Mouse (Mus musculus) G1E (cell line): Measurements from ENCODE around the gene Xntrpc. TPM values are rescaled to one million over a fixed set of nuclear protein-coding genes. Genes with fewer than 3 reads are reported as not detected.

ENCODE experiments used
- ATAC-seq: 2 replicates; pipeline ENCODE4 v1.8.0; 2016; ENCODE audit warnings: mild to moderate bottlenecking; ENCODE audit not compliant: insufficient number of reproducible peaks, poor library complexity, low FRiP score, severe bottlenecking; ENCODE audit errors: extremely low read depth
- DNase-seq: peaks from one replicate; pipeline ENCODE4 v3.0.0; 2012; ENCODE audit warnings: low spot score
- H3K27me3 ChIP-seq: 2 replicates; pipeline ENCODE4 v1.6.1; 2012; ENCODE audit warnings: mild to moderate bottlenecking, low read length, inconsistent platforms; ENCODE audit not compliant: insufficient read depth
- H3K36me3 ChIP-seq: replicated peaks from 2 replicates; pipeline ENCODE3; 2012; ENCODE audit warnings: mild to moderate bottlenecking, inconsistent platforms
- H3K4me1 ChIP-seq: 2 replicates; pipeline ENCODE4 v1.6.1; 2012; ENCODE audit warnings: low read depth, low read length, inconsistent platforms, mixed read lengths; ENCODE audit not compliant: insufficient read depth
- H3K4me3 ChIP-seq: 2 replicates; pipeline ENCODE4 v1.5.1; 2012; ENCODE audit warnings: low read depth, mild to moderate bottlenecking, inconsistent platforms, low read length, moderate library complexity, mixed read lengths
- H3K9me3 ChIP-seq: replicated peaks from 2 replicates; pipeline ENCODE4 v1.6.1; 2012; ENCODE audit warnings: inconsistent platforms
- CTCF ChIP-seq: IDR thresholded peaks from 2 replicates; pipeline ENCODE4 v1.5.1; 2012; ENCODE audit warnings: low read depth, low read length, inconsistent platforms, mixed read lengths
- GATA1 ChIP-seq: IDR thresholded peaks from 2 replicates; pipeline ENCODE4 v1.6.1; 2012; ENCODE audit warnings: borderline replicate concordance, low read length, inconsistent platforms, mixed read lengths
- GATA2 ChIP-seq: IDR thresholded peaks from 2 replicates; pipeline ENCODE4 v1.6.1; 2012; ENCODE audit warnings: low read depth, low read length, inconsistent platforms, borderline replicate concordance
- POLR2AphosphoS5 ChIP-seq: IDR thresholded peaks from 2 replicates; pipeline ENCODE4 v1.6.1; 2012; ENCODE audit warnings: low read depth, low read length, inconsistent platforms; ENCODE audit not compliant: insufficient replicate concordance
- TAL1 ChIP-seq: conservative IDR thresholded peaks from 2 replicates; pipeline ENCODE4 v1.6.1; 2012; ENCODE audit warnings: low read depth, low read length, inconsistent platforms, mixed read lengths
- polyA plus RNA-seq: library from polyadenylated mRNA; stranded (reverse); fragments of >175 nt; gene quantifications from 2 replicates; pipeline ENCODE4 v1.2.3, GENCODE M21; 2012
- total RNA-seq, 2 experiments: library from RNA; stranded (forward) in 1 of 2; stranded (reverse) in 1 of 2; fragments of 200-1000 nt in 1 of 2; fragments of >200 nt in 1 of 2; fragmentation: Nextera tagmentation in 1 of 2; gene quantifications; 2 replicates each; pipeline ENCODE4 v1.2.3; 2014 to 2017

The Xntrpc gene
- total and polyA plus RNA-seq, 3 experiments = 0.21 to 1.4 (median 0.44) TPM

- no peaks in the 10 kb centered on the region; the same call in 1 of the 2 replicates for H3K4me1 ChIP-seq
- ATAC-seq = no peak
- no peaks in the 10 kb centered on the region for H3K9me3 ChIP-seq
- H3K4me3 ChIP-seq = no peak overlapping the region
- H3K27me3 ChIP-seq = peaks cover 5% of the 10 kb centered on the region; the same call in 1 of the 2 replicates
- H3K36me3 ChIP-seq = peaks cover 72% of the 10 kb centered on the region
- TF ChIP-seq GATA1 (no peak), CTCF (no peak), TAL1 (no peak), GATA2 (no peak), POLR2AphosphoS5 (no peak)
- no peak for DNase-seq
Observed at GRCm38 (mm10) chr7:102120326-102120725, 54.8 kb downstream of the Xntrpc start.

- no peaks in the 10 kb centered on the region for H3K9me3 ChIP-seq
- DNase-seq (no peak), ATAC-seq (no peak)
- TF ChIP-seq TAL1 (no peak), POLR2AphosphoS5 (no peak), CTCF (no peak), GATA1 (no peak), GATA2 (no peak)
- no peaks in the 10 kb centered on the region for H3K4me1 ChIP-seq
- peaks cover 89% of the 10 kb centered on the region for H3K36me3 ChIP-seq
- no peaks in the 10 kb centered on the region for H3K27me3 ChIP-seq
- no peak overlapping the region for H3K4me3 ChIP-seq
Observed at GRCm38 (mm10) chr7:102132395-102132794, 66.9 kb downstream of the Xntrpc start.

GRCm38 (mm10) chr7:102137464-102137863 is 72.0 kb downstream of the Xntrpc start:
- H3K9me3 ChIP-seq = no peaks in the 10 kb centered on the region
- peaks cover 93% of the 10 kb centered on the region for H3K36me3 ChIP-seq
- ATAC-seq (no peak), DNase-seq (no peak)
- TF ChIP-seq GATA1 (no peak), CTCF (peak; percentile 52), TAL1 (no peak), GATA2 (no peak), POLR2AphosphoS5 (no peak)
- H3K4me3 ChIP-seq = no peak overlapping the region
- no peaks in the 10 kb centered on the region for H3K27me3 ChIP-seq
- no peaks in the 10 kb centered on the region for H3K4me1 ChIP-seq

GRCm38 (mm10) chr7:102137898-102138297 is 72.4 kb downstream of the Xntrpc start:
- ATAC-seq = no peak
- no peak for DNase-seq
- Histone ChIP-seq H3K4me1 (no peaks in the 10 kb centered on the region), H3K27me3 (no peaks in the 10 kb centered on the region), H3K36me3 (peaks cover 92% of the 10 kb centered on the region), H3K9me3 (no peaks in the 10 kb centered on the region), H3K4me3 (no peak overlapping the region)
- TF ChIP-seq POLR2AphosphoS5 (no peak), TAL1 (no peak), GATA1 (no peak), CTCF (no peak), GATA2 (no peak)

Other genes with a start within 250 kb of the Xntrpc start
- gene Phox2a, start 247.4 kb upstream of the Xntrpc start, total RNA-seq (2014; fragmentation: Nextera tagmentation) = not detected in 2 replicates
- gene Phox2a, start 247.4 kb upstream of the Xntrpc start, total RNA-seq (2017) = 0.27 TPM in 1 of 2 replicates, not detected in the other
- not detected in 2 replicates for gene Phox2a, start 247.4 kb upstream of the Xntrpc start, polyA plus RNA-seq
- gene Inppl1, start 227.5 kb upstream of the Xntrpc start, total RNA-seq (2014; fragmentation: Nextera tagmentation) = 31.6 and 55.6 TPM in 2 replicates
- gene Inppl1, start 227.5 kb upstream of the Xntrpc start, total RNA-seq (2017) = 41.0 and 43.2 TPM in 2 replicates
- gene Inppl1, start 227.5 kb upstream of the Xntrpc start, polyA plus RNA-seq = 54.1 and 62.2 TPM in 2 replicates
- gene Folr2, start 208.5 kb upstream of the Xntrpc start, total RNA-seq (2014; fragmentation: Nextera tagmentation) = not detected in 2 replicates
- not detected in 2 replicates for gene Folr2, start 208.5 kb upstream of the Xntrpc start, total RNA-seq (2017)
- not detected in 2 replicates for gene Folr2, start 208.5 kb upstream of the Xntrpc start, polyA plus RNA-seq
- 55.6 and 63.3 TPM in 2 replicates for gene Anapc15, start 202.0 kb upstream of the Xntrpc start, total RNA-seq (2014; fragmentation: Nextera tagmentation)
- 113 and 128 TPM in 2 replicates for gene Anapc15, start 202.0 kb upstream of the Xntrpc start, total RNA-seq (2017)
- gene Anapc15, start 202.0 kb upstream of the Xntrpc start, polyA plus RNA-seq = 20.2 and 20.5 TPM in 2 replicates
- gene Folr1, start 194.9 kb upstream of the Xntrpc start, total RNA-seq (2014; fragmentation: Nextera tagmentation) = not detected in 2 replicates
- gene Folr1, start 194.9 kb upstream of the Xntrpc start, total RNA-seq (2017) = 0.22 and 0.64 TPM in 2 replicates
- gene Folr1, start 194.9 kb upstream of the Xntrpc start, polyA plus RNA-seq = not detected in 2 replicates
- gene Lamtor1, start 159.8 kb upstream of the Xntrpc start, total RNA-seq (2014; fragmentation: Nextera tagmentation) = 96.2 and 96.5 TPM in 2 replicates
- 145 and 146 TPM in 2 replicates for gene Lamtor1, start 159.8 kb upstream of the Xntrpc start, total RNA-seq (2017)
- gene Lamtor1, start 159.8 kb upstream of the Xntrpc start, polyA plus RNA-seq = 136 and 153 TPM in 2 replicates
- gene Tomt, start 159.4 kb upstream of the Xntrpc start, total RNA-seq (2014; fragmentation: Nextera tagmentation) = not detected in 2 replicates
- gene Tomt, start 159.4 kb upstream of the Xntrpc start, total RNA-seq (2017) = 0.22 and 0.23 TPM in 2 replicates
- gene Tomt, start 159.4 kb upstream of the Xntrpc start, polyA plus RNA-seq = 0.01 TPM in 1 of 2 replicates, not detected in the other
- 12.4 and 17.7 TPM in 2 replicates for gene Lrrc51, start 131.8 kb upstream of the Xntrpc start, total RNA-seq (2014; fragmentation: Nextera tagmentation)
- 2.9 and 4.1 TPM in 2 replicates for gene Lrrc51, start 131.8 kb upstream of the Xntrpc start, total RNA-seq (2017)
- 0.53 and 0.65 TPM in 2 replicates for gene Lrrc51, start 131.8 kb upstream of the Xntrpc start, polyA plus RNA-seq
- gene Numa1, start 131.6 kb upstream of the Xntrpc start, total RNA-seq (2014; fragmentation: Nextera tagmentation) = 134 and 189 TPM in 2 replicates
- 120 and 125 TPM in 2 replicates for gene Numa1, start 131.6 kb upstream of the Xntrpc start, total RNA-seq (2017)
- 106 and 112 TPM in 2 replicates for gene Numa1, start 131.6 kb upstream of the Xntrpc start, polyA plus RNA-seq
- gene Il18bp, start 47.0 kb upstream of the Xntrpc start, total RNA-seq (2014; fragmentation: Nextera tagmentation) = 4.2 and 6.5 TPM in 2 replicates
- 2.5 and 2.7 TPM in 2 replicates for gene Il18bp, start 47.0 kb upstream of the Xntrpc start, total RNA-seq (2017)
- gene Il18bp, start 47.0 kb upstream of the Xntrpc start, polyA plus RNA-seq = 1.8 TPM in 2 replicates
- gene Rnf121, start 244 bp upstream of the Xntrpc start, total RNA-seq (2014; fragmentation: Nextera tagmentation) = 8.6 and 11.8 TPM in 2 replicates
- gene Rnf121, start 244 bp upstream of the Xntrpc start, total RNA-seq (2017) = 10.9 and 11.4 TPM in 2 replicates
- 1.7 and 2.7 TPM in 2 replicates for gene Rnf121, start 244 bp upstream of the Xntrpc start, polyA plus RNA-seq
- 29.5 and 45.5 TPM in 2 replicates for gene Xndc1, start 202 bp upstream of the Xntrpc start, total RNA-seq (2014; fragmentation: Nextera tagmentation)
- 35.4 and 39.4 TPM in 2 replicates for gene Xndc1, start 202 bp upstream of the Xntrpc start, total RNA-seq (2017)
- 25.0 and 29.7 TPM in 2 replicates for gene Xndc1, start 202 bp upstream of the Xntrpc start, polyA plus RNA-seq
- 0.45 TPM in 1 of 2 replicates, not detected in the other for gene Trpc2, start 17.4 kb downstream of the Xntrpc start, total RNA-seq (2014; fragmentation: Nextera tagmentation)
- not detected in 2 replicates for gene Trpc2, start 17.4 kb downstream of the Xntrpc start, total RNA-seq (2017)
- gene Trpc2, start 17.4 kb downstream of the Xntrpc start, polyA plus RNA-seq = not detected in 2 replicates
- gene Art1, start 36.0 kb downstream of the Xntrpc start, total RNA-seq (2014; fragmentation: Nextera tagmentation) = not detected in 2 replicates
- gene Art1, start 36.0 kb downstream of the Xntrpc start, total RNA-seq (2017) = 0.22 TPM in 1 of 2 replicates, not detected in the other
- gene Art1, start 36.0 kb downstream of the Xntrpc start, polyA plus RNA-seq = not detected in 2 replicates
- not detected in 2 replicates for gene Art5, start 43.8 kb downstream of the Xntrpc start, total RNA-seq (2014; fragmentation: Nextera tagmentation)
- 0.16 TPM in 1 of 2 replicates, not detected in the other for gene Art5, start 43.8 kb downstream of the Xntrpc start, total RNA-seq (2017)
- gene Art5, start 43.8 kb downstream of the Xntrpc start, polyA plus RNA-seq = not detected in 2 replicates
- not detected in 2 replicates for gene Chrna10, start 51.1 kb downstream of the Xntrpc start, total RNA-seq (2014; fragmentation: Nextera tagmentation)
- gene Chrna10, start 51.1 kb downstream of the Xntrpc start, total RNA-seq (2017) = 0.11 TPM in 1 of 2 replicates, not detected in the other
- gene Chrna10, start 51.1 kb downstream of the Xntrpc start, polyA plus RNA-seq = not detected in 2 replicates
- gene Nup98, start 144.5 kb downstream of the Xntrpc start, total RNA-seq (2014; fragmentation: Nextera tagmentation) = 172 and 179 TPM in 2 replicates
- 54.4 and 60.5 TPM in 2 replicates for gene Nup98, start 144.5 kb downstream of the Xntrpc start, total RNA-seq (2017)
- gene Nup98, start 144.5 kb downstream of the Xntrpc start, polyA plus RNA-seq = 8.4 and 11.3 TPM in 2 replicates
- 60.1 and 61.9 TPM in 2 replicates for gene Pgap2, start 144.5 kb downstream of the Xntrpc start, total RNA-seq (2014; fragmentation: Nextera tagmentation)
- gene Pgap2, start 144.5 kb downstream of the Xntrpc start, total RNA-seq (2017) = 24.1 and 27.8 TPM in 2 replicates
- 18.0 and 19.1 TPM in 2 replicates for gene Pgap2, start 144.5 kb downstream of the Xntrpc start, polyA plus RNA-seq
- gene Rhog, start 190.3 kb downstream of the Xntrpc start, total RNA-seq (2014; fragmentation: Nextera tagmentation) = 240 and 241 TPM in 2 replicates
- gene Rhog, start 190.3 kb downstream of the Xntrpc start, total RNA-seq (2017) = 50.4 and 68.5 TPM in 2 replicates
- gene Rhog, start 190.3 kb downstream of the Xntrpc start, polyA plus RNA-seq = 121 and 212 TPM in 2 replicates
- gene Stim1, start 202.1 kb downstream of the Xntrpc start, total RNA-seq (2014; fragmentation: Nextera tagmentation) = 25.8 and 27.3 TPM in 2 replicates
- gene Stim1, start 202.1 kb downstream of the Xntrpc start, total RNA-seq (2017) = 24.2 and 25.1 TPM in 2 replicates
- gene Stim1, start 202.1 kb downstream of the Xntrpc start, polyA plus RNA-seq = 20.2 and 35.8 TPM in 2 replicates